Mouse (Mus musculus): ENCODE results near the gene Cfap61. TPM values are rescaled to one million over a fixed set of nuclear protein-coding genes. Genes with fewer than 3 reads are reported as not detected.
A peak's percentile ranks its signal among the peaks of the same experiment; 100 is the strongest.

Gene Cfap61
- polyA plus RNA-seq, 1 experiment from 2014 or later, result 1.3 TPM

DNA sequence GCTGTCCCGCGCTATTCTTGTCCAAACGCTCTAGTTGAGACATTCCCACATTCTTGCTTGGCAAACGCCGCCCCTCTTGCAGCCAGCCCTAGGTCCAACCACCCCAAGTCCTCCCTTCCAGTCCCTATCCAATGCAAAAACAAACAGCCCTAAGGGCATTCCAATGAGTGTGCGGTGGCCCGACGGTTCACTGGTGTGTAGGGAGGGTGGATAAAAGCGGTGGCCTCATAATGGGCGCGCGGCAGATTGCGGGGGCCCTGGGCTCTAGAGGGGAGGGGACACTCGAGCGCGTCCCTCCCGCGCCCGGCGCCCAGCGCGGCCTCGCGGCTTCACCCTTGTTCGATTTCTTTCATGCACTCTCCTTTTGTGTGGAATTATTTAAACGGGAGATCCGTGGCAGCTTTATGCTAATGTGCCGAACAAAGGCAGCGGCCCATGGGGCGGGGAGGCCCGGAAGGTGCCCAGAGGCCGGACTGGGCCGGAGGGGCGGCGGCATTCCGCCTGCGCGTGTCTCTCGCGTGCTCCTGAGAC lies 283.6 kb downstream of the Cfap61 start:
- peak overlapping the region; percentile 46 for H3K4me2 ChIP-seq (ENCODE audit: low read length)
- peak overlapping the region; percentile 74 for H3K27ac ChIP-seq (ENCODE audit: low read length)
- no peaks in the 10 kb centered on the region for H3K36me3 ChIP-seq (ENCODE audit: control insufficient read depth, insufficient read depth)
- H3K9me3 ChIP-seq (ENCODE audit: control insufficient read depth, low read length), result no peaks in the 10 kb centered on the region
- no peaks in the 10 kb centered on the region; the same call in 1 of the 2 replicates for H3K27me3 ChIP-seq (replicated peaks; ENCODE audit: control insufficient read depth, insufficient read depth, low read length)
- ATAC-seq, result peak; percentile 14
- 1% methylated on average over 40 of the region's 40 CpGs for WGBS
- H3K4me3 ChIP-seq (replicated peaks; ENCODE audit: low read length), result peak overlapping the region; percentile 24
- peaks cover 59% of the 10 kb centered on the region for H3K4me1 ChIP-seq (replicated peaks; ENCODE audit: control insufficient read depth, insufficient read depth, low read length)
- H3K9ac ChIP-seq (replicated peaks; ENCODE audit: low read depth, low read length), result peak overlapping the region; percentile 57

DNA sequence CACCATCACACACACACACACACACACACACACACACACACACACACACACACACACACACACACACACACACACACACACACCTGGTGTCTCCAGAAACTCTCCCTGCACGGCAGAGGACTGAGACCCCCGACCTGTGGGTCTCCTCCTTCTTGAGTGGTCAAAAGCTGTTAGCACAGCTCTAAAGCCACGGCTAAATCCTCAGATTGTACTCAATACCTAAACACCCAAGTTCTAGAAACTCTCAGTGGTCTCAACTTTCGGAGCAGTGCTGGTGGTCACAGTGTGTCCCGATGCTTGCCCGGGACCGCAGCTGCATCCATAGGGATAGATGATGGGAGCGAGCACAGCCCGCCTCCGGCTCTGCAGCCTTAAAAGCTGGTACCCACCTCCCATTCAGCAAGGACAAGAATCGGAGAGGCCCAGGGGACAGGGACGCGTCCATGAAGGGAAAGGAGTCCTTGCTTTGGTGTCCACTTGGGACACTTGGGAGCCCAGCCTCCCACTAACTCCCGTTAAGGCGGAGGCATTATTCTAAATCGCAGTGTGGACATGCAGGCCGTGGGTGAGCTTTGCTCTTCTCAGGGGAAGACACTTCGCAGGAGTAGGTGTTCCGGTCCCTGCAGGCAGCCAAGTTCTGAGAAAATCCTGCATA lies 284.4 kb downstream of the Cfap61 start:
- Histone ChIP-seq H3K9ac (replicated peaks; ENCODE audit: low read depth, low read length) (peak overlapping the region; percentile 57), H3K27ac (ENCODE audit: low read length) (peak overlapping the region; percentile 65), H3K36me3 (ENCODE audit: control insufficient read depth, insufficient read depth) (no peaks in the 10 kb centered on the region), H3K4me1 (replicated peaks; ENCODE audit: control insufficient read depth, insufficient read depth, low read length) (peaks cover 66% of the 10 kb centered on the region), H3K9me3 (ENCODE audit: control insufficient read depth, low read length) (no peaks in the 10 kb centered on the region), H3K4me2 (ENCODE audit: low read length) (peak overlapping the region; percentile 47), H3K4me3 (replicated peaks; ENCODE audit: low read length) (peak overlapping the region; percentile 15), H3K27me3 (replicated peaks; ENCODE audit: control insufficient read depth, insufficient read depth, low read length) (no peaks in the 10 kb centered on the region; the same call in 1 of the 2 replicates)
- WGBS, result 5% methylated on average over 19 of the region's 19 CpGs
- ATAC-seq, result no peak

DNA sequence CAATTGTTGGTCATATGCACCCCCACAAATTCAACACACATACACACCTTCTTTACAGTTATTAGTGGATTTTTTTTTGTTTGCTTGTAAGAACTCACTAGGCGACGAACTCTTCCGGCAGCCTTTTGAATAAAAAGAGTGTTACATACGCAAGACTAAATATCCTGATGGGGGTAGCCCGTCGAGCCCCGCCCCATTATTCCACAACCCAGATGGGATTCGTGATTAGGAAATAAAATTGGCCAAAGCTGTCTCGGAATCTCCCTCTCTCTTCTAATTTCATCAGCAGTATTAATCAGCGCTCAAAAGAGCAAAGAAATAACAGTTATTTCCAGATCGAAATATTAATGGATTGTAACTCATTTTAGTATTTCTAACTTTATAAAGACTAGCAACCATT lies 285.2 kb downstream of the Cfap61 start:
- Histone ChIP-seq H3K27ac (ENCODE audit: low read length) (peak overlapping the region; percentile 44; the same call in 1 of the 2 replicates), H3K9me3 (ENCODE audit: control insufficient read depth, low read length) (no peaks in the 10 kb centered on the region), H3K9ac (replicated peaks; ENCODE audit: low read depth, low read length) (no peak overlapping the region), H3K36me3 (ENCODE audit: control insufficient read depth, insufficient read depth) (no peaks in the 10 kb centered on the region), H3K27me3 (replicated peaks; ENCODE audit: control insufficient read depth, insufficient read depth, low read length) (no peaks in the 10 kb centered on the region; the same call in 1 of the 2 replicates), H3K4me3 (replicated peaks; ENCODE audit: low read length) (0 out of 2 replicates have a peak overlapping the region, but pooled peaks have one; percentile 15), H3K4me1 (replicated peaks; ENCODE audit: control insufficient read depth, insufficient read depth, low read length) (peaks cover 62% of the 10 kb centered on the region), H3K4me2 (ENCODE audit: low read length) (peak overlapping the region; percentile 34)
- WGBS, result 4% methylated on average over 11 of the region's 11 CpGs
- ATAC-seq, result no peak

DNA sequence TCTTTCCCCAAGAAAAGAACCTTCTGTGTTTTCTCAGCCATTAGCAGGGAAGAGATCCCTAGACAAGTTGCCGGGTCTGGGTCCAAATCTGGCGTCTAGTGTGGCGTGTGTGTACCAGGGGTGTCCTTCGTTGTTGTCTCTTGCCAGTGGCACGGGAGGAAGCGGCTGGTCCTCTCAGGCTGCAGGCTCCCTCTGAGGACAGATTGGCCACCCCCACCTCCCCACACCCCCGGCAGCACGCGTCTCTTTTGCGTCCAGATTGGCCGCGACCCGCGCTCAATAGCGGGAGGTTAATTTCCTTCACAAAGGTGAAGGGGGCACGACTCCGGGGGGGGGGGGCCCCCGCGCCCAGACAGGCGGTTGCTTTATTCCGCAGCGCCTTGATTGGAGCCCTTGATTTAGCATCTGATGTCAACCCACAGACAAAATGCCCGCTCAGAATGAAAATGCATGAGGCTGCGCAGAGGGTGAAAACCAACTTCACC lies 286.0 kb downstream of the Cfap61 start:
- no peaks in the 10 kb centered on the region for H3K9me3 ChIP-seq (ENCODE audit: control insufficient read depth, low read length)
- H3K4me3 ChIP-seq (replicated peaks; ENCODE audit: low read length), result peak overlapping the region; percentile 91
- 0% methylated on average over 24 of the region's 24 CpGs for WGBS
- H3K4me2 ChIP-seq (ENCODE audit: low read length), result peak overlapping the region; percentile 86
- peak overlapping the region; percentile 98 for H3K9ac ChIP-seq (replicated peaks; ENCODE audit: low read depth, low read length)
- peak overlapping the region; percentile 98 for H3K27ac ChIP-seq (ENCODE audit: low read length)
- no peaks in the 10 kb centered on the region; the same call in 1 of the 2 replicates for H3K27me3 ChIP-seq (replicated peaks; ENCODE audit: control insufficient read depth, insufficient read depth, low read length)
- ATAC-seq, result 0 out of 2 replicates have a peak, but pooled peaks have one; percentile 2
- H3K36me3 ChIP-seq (ENCODE audit: control insufficient read depth, insufficient read depth), result no peaks in the 10 kb centered on the region
- H3K4me1 ChIP-seq (replicated peaks; ENCODE audit: control insufficient read depth, insufficient read depth, low read length), result peaks cover 60% of the 10 kb centered on the region

DNA sequence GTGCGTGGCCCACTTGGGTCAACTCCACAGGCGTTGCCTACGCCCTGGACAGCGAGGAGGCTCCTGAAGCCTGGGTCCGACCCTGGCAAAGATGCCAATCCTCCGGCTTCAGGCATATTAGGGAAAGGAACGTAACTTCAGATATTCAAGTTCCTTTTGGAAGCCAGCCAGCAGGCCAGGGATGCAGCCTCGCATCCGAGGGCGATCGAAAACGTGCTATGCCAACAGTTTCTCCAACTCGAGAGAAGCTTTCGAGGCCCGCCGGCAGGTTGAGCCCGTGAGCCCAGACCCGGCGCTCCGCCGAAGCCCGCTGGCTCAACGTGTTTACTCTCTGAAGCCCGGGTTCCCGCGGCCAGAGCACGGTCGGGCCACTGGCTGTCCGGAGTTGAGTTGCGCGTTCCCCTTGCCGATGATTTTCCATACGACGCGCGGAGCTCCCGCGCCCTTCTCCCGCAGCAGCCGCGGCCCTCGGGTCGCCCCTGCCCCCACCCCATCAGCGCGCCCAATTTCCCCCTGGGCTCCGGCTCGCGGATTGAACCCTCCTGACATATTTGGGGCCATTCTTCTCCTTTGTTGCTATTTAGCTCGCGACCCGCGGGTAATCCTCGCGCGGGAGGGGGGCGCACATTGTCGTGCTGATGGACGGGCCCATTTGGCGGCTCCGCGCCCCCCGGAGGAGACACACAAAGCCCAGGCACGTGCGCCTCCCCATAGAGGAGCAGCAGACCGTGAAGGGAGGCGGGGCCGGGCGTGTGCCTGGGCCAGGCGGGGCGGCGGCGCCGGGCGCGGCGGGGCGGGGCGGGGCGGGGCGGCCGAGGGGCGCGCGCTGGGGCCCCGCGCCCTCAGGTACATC lies 286.7 kb downstream of the Cfap61 start, which contains the start of gene Insm1:
Gene Insm1 (plus strand): TSS at position 846 of the 853 bp plus-strand sequence.
- peak; percentile 62 for ATAC-seq
- peak within 1 kb of the TSS; percentile 98 for H3K27ac ChIP-seq (ENCODE audit: low read length)
- H3K27me3 ChIP-seq (replicated peaks; ENCODE audit: control insufficient read depth, insufficient read depth, low read length), result no peaks in the 10 kb centered on the region
- H3K36me3 ChIP-seq (ENCODE audit: control insufficient read depth, insufficient read depth), result no peaks in the 10 kb centered on the region
- WGBS, result under 1% methylated on average over 82 of the region's 86 CpGs
- peak within 1 kb of the TSS; percentile 98 for H3K9ac ChIP-seq (replicated peaks; ENCODE audit: low read depth, low read length)
- peak within 1 kb of the TSS; percentile 91 for H3K4me3 ChIP-seq (replicated peaks; ENCODE audit: low read length)
- H3K4me1 ChIP-seq (replicated peaks; ENCODE audit: control insufficient read depth, insufficient read depth, low read length), result peaks cover 59% of the 10 kb centered on the region
- no peaks in the 10 kb centered on the region for H3K9me3 ChIP-seq (ENCODE audit: control insufficient read depth, low read length)
- H3K4me2 ChIP-seq (ENCODE audit: low read length), result peak within 1 kb of the TSS; percentile 86

DNA sequence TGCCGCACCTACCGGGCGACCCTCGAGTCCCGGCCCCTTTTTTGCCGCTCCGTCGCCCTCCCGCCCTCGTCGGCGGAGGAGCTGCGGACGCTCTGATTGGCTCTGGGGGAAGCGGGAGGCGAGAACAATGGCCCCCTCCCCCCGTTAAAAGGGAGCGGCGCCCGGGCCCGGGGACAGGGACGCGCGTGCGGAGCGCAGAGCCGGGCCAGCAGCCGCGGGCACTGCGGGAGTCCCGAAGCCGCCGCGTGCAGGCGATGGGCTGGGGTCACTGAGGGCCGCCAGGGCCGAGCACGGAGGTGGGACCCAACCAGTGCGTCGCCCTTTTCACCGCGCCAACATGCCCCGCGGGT lies 287.3 kb downstream of the Cfap61 start:
- WGBS, result under 1% methylated on average over 41 of the region's 44 CpGs
- Histone ChIP-seq H3K27ac (ENCODE audit: low read length) (peak overlapping the region; percentile 98), H3K9ac (replicated peaks; ENCODE audit: low read depth, low read length) (peak overlapping the region; percentile 98), H3K4me3 (replicated peaks; ENCODE audit: low read length) (peak overlapping the region; percentile 91), H3K9me3 (ENCODE audit: control insufficient read depth, low read length) (no peaks in the 10 kb centered on the region), H3K27me3 (replicated peaks; ENCODE audit: control insufficient read depth, insufficient read depth, low read length) (no peaks in the 10 kb centered on the region), H3K4me2 (ENCODE audit: low read length) (peak overlapping the region; percentile 86), H3K4me1 (replicated peaks; ENCODE audit: control insufficient read depth, insufficient read depth, low read length) (peaks cover 59% of the 10 kb centered on the region), H3K36me3 (ENCODE audit: control insufficient read depth, insufficient read depth) (no peaks in the 10 kb centered on the region)
- peak; percentile 77 for ATAC-seq

DNA sequence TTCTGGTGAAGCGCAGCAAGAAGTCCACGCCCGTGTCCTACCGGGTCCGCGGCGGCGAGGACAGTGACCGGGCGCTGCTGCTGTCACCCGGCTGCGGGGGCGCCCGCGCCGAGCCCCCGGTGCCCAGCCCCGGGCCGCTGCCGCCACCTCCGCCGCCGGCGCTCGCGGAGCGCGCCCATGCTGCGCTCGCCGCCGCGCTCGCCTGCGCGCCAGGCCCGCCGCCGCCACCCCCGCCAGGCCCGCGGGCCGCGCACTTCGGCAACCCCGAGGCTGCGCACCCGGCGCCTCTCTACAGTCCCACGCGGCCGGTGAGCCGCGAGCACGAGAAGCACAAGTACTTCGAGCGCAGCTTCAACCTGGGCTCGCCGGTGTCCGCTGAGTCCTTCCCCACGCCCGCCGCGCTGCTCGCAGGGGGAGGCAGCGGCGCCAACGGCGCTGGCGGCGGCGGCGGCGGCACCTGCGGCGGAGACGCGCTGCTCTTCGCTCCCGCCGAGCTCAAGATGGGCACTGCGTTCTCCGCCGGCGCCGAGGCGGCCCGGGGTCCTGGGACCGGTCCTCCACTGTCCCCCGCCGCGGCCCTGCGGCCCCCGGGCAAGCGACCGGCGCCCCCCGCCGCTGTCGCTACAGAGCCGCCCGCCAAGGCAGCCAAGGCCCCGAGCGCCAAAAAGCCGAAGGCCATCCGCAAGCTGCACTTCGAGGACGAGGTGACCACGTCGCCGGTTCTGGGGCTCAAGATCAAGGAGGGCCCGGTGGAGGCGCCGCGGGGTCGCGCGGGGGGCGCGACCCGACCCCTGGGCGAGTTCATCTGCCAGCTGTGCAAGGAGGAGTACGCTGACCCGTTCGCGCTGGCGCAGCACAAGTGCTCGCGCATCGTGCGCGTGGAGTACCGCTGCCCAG lies 287.9 kb downstream of the Cfap61 start:
- H3K36me3 ChIP-seq (ENCODE audit: control insufficient read depth, insufficient read depth), result no peaks in the 10 kb centered on the region
- H3K4me3 ChIP-seq (replicated peaks; ENCODE audit: low read length), result peak overlapping the region; percentile 91
- ATAC-seq, result peak; percentile 29
- WGBS, result under 1% methylated on average over 120 of the region's 133 CpGs
- H3K9ac ChIP-seq (replicated peaks; ENCODE audit: low read depth, low read length), result peak overlapping the region; percentile 98
- no peaks in the 10 kb centered on the region for H3K9me3 ChIP-seq (ENCODE audit: control insufficient read depth, low read length)
- peak overlapping the region; percentile 98 for H3K27ac ChIP-seq (ENCODE audit: low read length)
- no peaks in the 10 kb centered on the region for H3K27me3 ChIP-seq (replicated peaks; ENCODE audit: control insufficient read depth, insufficient read depth, low read length)
- peak overlapping the region; percentile 86 for H3K4me2 ChIP-seq (ENCODE audit: low read length)
- H3K4me1 ChIP-seq (replicated peaks; ENCODE audit: control insufficient read depth, insufficient read depth, low read length), result peaks cover 60% of the 10 kb centered on the region

DNA sequence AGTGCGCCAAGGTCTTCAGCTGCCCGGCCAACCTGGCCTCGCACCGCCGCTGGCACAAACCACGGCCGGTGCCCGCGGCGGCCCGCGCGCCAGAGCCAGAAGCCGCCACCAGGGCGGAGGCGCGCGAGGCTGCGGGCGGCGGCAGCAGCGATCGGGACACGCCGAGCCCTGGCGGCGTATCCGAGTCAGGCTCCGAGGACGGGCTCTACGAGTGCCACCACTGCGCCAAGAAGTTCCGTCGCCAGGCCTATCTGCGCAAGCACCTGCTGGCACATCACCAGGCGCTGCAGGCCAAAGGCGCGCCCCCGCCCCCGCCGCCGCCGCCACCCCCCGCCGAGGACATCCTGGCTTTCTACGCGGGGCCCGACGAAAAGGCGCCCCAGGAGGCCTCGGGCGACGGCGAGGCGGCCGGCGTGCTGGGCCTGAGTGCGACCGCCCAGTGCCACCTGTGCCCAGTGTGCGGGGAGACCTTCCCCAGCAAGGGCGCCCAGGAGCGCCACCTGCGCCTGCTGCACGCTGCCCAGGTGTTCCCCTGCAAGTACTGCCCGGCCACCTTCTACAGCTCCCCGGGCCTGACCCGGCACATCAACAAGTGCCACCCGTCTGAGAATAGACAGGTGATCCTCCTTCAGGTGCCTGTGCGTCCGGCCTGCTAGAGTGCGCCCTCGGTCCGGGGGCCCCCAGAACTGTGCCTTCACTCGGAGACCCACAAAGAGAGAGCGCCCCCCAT lies 288.8 kb downstream of the Cfap61 start:
- peak overlapping the region; percentile 98 for H3K27ac ChIP-seq (ENCODE audit: low read length)
- no peaks in the 10 kb centered on the region for H3K27me3 ChIP-seq (replicated peaks; ENCODE audit: control insufficient read depth, insufficient read depth, low read length)
- H3K4me1 ChIP-seq (replicated peaks; ENCODE audit: control insufficient read depth, insufficient read depth, low read length), result peaks cover 52% of the 10 kb centered on the region
- peak overlapping the region; percentile 98 for H3K9ac ChIP-seq (replicated peaks; ENCODE audit: low read depth, low read length)
- H3K4me2 ChIP-seq (ENCODE audit: low read length), result peak overlapping the region; percentile 86
- no peak for ATAC-seq
- peak overlapping the region; percentile 91 for H3K4me3 ChIP-seq (replicated peaks; ENCODE audit: low read length)
- H3K36me3 ChIP-seq (ENCODE audit: control insufficient read depth, insufficient read depth), result no peaks in the 10 kb centered on the region
- under 1% methylated on average over 61 of the region's 75 CpGs for WGBS
- H3K9me3 ChIP-seq (ENCODE audit: control insufficient read depth, low read length), result no peaks in the 10 kb centered on the region
